Mouse (Mus musculus) kidney, adult 2 months (tissue): ENCODE measurements around the gene Cd247. TPM values are rescaled to one million over a fixed set of nuclear protein-coding genes. Genes with fewer than 3 reads are reported as not detected.

Source experiments
- DNase-seq: peaks from one replicate; pipeline ENCODE4 v3.0.0; 2021
- H3K27ac ChIP-seq: fragments of 200-500 bp; 2 replicates; pipeline ENCODE4 v1.5.1; 2012; ENCODE audit warnings: low read depth, low read length, control low read depth, inconsistent platforms; ENCODE audit not compliant: insufficient read depth
- H3K27me3 ChIP-seq: fragments of 200-500 bp; replicated peaks from 2 replicates; pipeline ENCODE4 v1.6.1; 2012; ENCODE audit warnings: mild to moderate bottlenecking, moderate library complexity, low read length, inconsistent platforms; ENCODE audit not compliant: control insufficient read depth, insufficient read depth
- H3K36me3 ChIP-seq: fragments of 200-500 bp; 2 replicates; pipeline ENCODE4 v1.6.1; 2012; ENCODE audit warnings: mild to moderate bottlenecking, moderate library complexity, low read length, inconsistent platforms; ENCODE audit not compliant: control insufficient read depth, insufficient read depth
- H3K4me1 ChIP-seq: fragments of 200-500 bp; 2 replicates; pipeline ENCODE4 v1.6.1; 2011; ENCODE audit warnings: low read length; ENCODE audit not compliant: control insufficient read depth, insufficient read depth
- H3K4me3 ChIP-seq: fragments of 200-500 bp; 2 replicates; pipeline ENCODE4 v1.5.1; 2011; ENCODE audit warnings: mild to moderate bottlenecking, low read depth, low read length, control low read depth; ENCODE audit not compliant: insufficient read depth
- CTCF ChIP-seq: fragments of 200-500 bp; conservative IDR thresholded peaks from 2 replicates; pipeline ENCODE4 v1.5.1; 2011; ENCODE audit warnings: low read depth, mild to moderate bottlenecking, control low read depth, low read length, moderate library complexity, mixed read lengths; ENCODE audit not compliant: insufficient read depth, insufficient read length
- POLR2A ChIP-seq: fragments of 200-500 bp; IDR thresholded peaks from one replicate; pipeline ENCODE4 v1.6.1; 2011; ENCODE audit warnings: low read depth, low read length, control low read depth
- WGBS: fragments of 180-500 bp; shearing (Covaris S2); methylation state at CpG from one replicate; pipeline ENCODE4 v1.1.7; 2018; 5-methylcytosine and 5-hydroxymethylcytosine counted together
- polyA plus RNA-seq: library from polyadenylated mRNA; depleted of rRNA; stranded (reverse); fragments of >200 nt; gene quantifications from 2 replicates; pipeline ENCODE4 v1.2.3, GENCODE M21; 2012

The Cd247 gene
- polyA plus RNA-seq, 1 experiment: 5.5 TPM

DNA sequence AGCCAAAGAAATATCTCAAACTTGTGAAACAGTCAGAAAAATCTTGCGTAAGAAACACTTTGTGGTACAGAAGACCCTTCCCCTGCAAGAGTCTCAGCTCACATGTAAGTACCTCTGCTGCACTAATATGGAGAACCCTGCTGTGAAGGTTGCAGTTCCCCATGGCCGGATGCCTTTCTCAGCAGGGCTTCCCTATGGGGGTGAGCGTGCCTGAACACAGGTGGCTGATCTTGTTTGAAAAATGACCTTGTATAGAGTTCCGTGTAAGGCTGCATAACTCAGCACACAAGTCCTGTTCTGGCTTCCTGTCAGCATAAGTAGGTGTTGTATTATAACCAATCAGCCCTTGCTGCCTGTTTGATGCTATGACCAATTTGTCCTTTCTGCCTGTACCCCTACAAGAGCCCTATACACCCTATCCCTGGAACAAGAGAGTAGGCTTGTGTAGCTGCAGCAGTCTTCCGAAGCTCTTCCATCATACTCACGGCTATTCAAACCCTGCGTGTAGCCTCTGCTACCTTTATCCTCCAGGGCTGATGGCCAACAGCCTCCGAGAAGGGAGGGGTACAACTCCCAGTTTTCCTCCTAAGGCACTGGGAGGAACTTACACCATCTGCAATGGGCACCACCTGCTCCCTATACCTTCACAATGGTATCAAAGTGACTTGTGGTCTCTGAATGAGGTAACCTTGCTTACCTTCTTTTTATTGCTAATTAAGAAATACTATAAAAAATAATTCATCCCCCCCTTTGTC, 93.8 kb downstream of the Cd247 start:
- TF ChIP-seq CTCF (no peak), POLR2A (no peak)
- 79% methylated on average over 8 of the region's 8 CpGs for WGBS
- no peak overlapping the region for H3K27ac ChIP-seq
- no peaks in the 10 kb centered on the region for H3K27me3 ChIP-seq
- no peak overlapping the region for H3K4me3 ChIP-seq
- H3K36me3 ChIP-seq: peaks cover 2% of the 10 kb centered on the region; the same call in 1 of the 2 replicates
- DNase-seq: no peak
- H3K4me1 ChIP-seq: no peaks in the 10 kb centered on the region

- no peak overlapping the region for H3K27ac ChIP-seq
- TF ChIP-seq POLR2A: no peak
- 0 out of 2 replicates have a peak, but pooled peaks have one; percentile 17 for TF ChIP-seq CTCF
- H3K4me1 ChIP-seq: no peaks in the 10 kb centered on the region
- no peak for DNase-seq
- peaks cover 11% of the 10 kb centered on the region for H3K36me3 ChIP-seq
- WGBS: 79% methylated on average over 2 of the region's 2 CpGs
- H3K27me3 ChIP-seq: 0 out of 2 replicates have a peak, but pooled peaks cover 1% of the 10 kb centered on the region
- no peak overlapping the region for H3K4me3 ChIP-seq
These were observed 103.2 kb downstream of the Cd247 start for GRCm38 (mm10) chr1:165891686-165892085.

DNA sequence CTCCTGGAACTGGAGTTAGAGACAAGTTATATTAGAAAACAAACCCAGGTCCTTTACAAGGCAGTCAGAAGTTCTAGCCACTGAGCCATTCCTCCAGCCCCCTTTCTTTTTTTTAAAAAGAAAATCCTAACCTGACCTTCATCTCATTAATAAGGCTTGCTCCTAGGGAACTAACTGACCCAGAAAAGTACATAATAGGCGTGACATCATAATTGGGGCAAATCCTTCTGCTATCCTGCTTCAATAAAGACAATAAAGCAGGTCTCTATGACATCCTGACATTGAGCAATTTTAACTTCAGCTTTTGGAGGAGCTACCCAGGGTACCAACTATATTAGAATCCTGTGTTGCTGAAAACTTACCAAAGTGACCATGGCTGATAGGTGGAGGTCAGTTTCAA, 115.1 kb downstream of the Cd247 start:
- no peak for TF ChIP-seq CTCF
- no peak for TF ChIP-seq POLR2A
- no peak overlapping the region for H3K4me3 ChIP-seq
- no peaks in the 10 kb centered on the region for H3K4me1 ChIP-seq
- DNase-seq: no peak
- 98% methylated on average over 1 of the region's 1 CpGs for WGBS
- H3K27ac ChIP-seq: no peak overlapping the region
- H3K36me3 ChIP-seq: no peaks in the 10 kb centered on the region; the same call in 1 of the 2 replicates
- H3K27me3 ChIP-seq: no peaks in the 10 kb centered on the region

DNA sequence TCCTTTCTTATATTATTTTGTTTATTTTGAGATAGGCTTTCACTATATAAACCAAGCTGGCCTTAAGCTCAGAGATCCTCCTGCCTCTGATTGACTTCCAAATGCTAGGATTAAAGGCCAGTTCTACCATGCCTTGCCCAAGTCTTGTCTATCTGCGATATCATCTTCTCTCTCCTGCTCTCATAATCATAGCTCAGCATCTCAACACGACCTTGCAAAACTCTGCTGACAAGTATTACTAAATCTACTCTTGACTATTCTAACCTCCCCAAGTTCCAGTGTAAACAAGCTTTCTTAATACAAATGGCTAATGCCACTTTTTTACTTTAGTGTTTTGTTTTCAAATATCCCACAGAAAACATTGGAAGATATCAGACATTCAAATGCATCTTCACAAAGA, 119.7 kb downstream of the Cd247 start:
- WGBS: 89% methylated on average over 2 of the region's 2 CpGs
- H3K36me3 ChIP-seq: no peaks in the 10 kb centered on the region; the same call in 1 of the 2 replicates
- H3K27ac ChIP-seq: no peak overlapping the region
- H3K27me3 ChIP-seq: no peaks in the 10 kb centered on the region
- DNase-seq: no peak
- H3K4me1 ChIP-seq: no peaks in the 10 kb centered on the region
- H3K4me3 ChIP-seq: no peak overlapping the region
- TF ChIP-seq CTCF (no peak), POLR2A (no peak)

DNA sequence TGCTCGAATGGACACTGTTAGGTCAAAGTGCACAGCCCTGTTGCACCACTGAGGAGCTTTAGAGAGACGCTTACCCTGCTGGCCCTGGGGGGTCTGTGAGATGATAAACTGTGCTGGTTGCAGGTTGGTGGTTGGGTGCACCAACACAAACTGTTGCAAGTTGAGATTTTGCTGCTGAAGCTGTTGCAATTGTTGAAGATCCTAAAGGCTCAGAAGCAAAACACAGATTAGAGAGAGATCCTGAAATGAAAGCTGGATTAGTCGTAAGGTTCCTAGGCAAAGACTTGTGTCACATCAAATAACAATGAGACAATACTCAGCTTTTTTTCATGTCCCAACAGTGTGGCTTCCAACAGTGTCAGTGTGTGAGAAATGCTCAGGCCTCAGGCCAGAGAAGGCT, 120.3 kb downstream of the Cd247 start:
- Histone ChIP-seq H3K4me3 (no peak overlapping the region), H3K36me3 (no peaks in the 10 kb centered on the region; the same call in 1 of the 2 replicates), H3K4me1 (no peaks in the 10 kb centered on the region), H3K27me3 (no peaks in the 10 kb centered on the region), H3K27ac (no peak overlapping the region)
- TF ChIP-seq POLR2A (no peak), CTCF (no peak)
- 70% methylated on average over 3 of the region's 3 CpGs for WGBS
- no peak for DNase-seq

GRCm38 (mm10) chr1:165909471-165909870, 121.0 kb downstream of the Cd247 start:
- DNase-seq: no peak
- Histone ChIP-seq H3K27ac (no peak overlapping the region), H3K4me1 (no peaks in the 10 kb centered on the region), H3K36me3 (no peaks in the 10 kb centered on the region; the same call in 1 of the 2 replicates), H3K4me3 (no peak overlapping the region), H3K27me3 (no peaks in the 10 kb centered on the region)
- no peak for TF ChIP-seq CTCF
- no peak for TF ChIP-seq POLR2A
- WGBS: 96% methylated on average over 3 of the region's 3 CpGs

DNA sequence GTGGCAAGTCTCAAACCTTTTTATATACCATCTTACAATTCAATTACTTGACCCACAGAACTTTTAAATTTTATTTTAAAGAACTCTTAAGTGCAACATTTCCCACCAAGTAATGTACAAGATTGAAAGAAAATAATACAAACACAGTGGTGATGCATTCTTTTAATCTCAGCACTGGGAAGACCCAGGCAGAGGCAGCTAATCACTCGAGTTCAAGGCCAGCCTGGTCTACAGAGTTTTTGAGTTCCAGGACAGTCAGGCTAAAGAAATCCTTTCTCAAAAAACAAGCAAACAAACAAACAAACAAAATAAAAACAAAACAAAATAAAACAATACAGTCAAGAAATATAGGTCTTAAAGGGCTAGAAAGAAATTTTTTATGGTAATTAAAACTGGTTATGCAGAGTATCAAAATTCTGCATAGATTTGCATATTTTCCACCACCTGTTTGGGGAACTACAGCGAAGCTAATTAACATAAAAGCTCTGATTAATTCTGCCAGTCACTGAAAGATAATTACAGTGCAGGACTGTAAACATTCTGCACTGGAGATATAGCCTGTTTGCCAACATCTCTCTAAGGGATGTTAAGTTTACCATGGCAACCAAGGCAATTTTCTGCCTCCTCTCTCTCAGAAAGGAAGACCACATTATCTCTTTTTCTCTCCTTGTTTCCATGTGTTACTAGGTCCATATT, 125.4 kb downstream of the Cd247 start:
- no peaks in the 10 kb centered on the region for H3K4me1 ChIP-seq
- H3K4me3 ChIP-seq: no peak overlapping the region
- H3K27me3 ChIP-seq: no peaks in the 10 kb centered on the region
- H3K36me3 ChIP-seq: no peaks in the 10 kb centered on the region
- 90% methylated on average over 2 of the region's 2 CpGs for WGBS
- no peak overlapping the region for H3K27ac ChIP-seq
- no peak for DNase-seq
- no peak for TF ChIP-seq CTCF
- no peak for TF ChIP-seq POLR2A
